Mouse (Mus musculus): ENCODE results near the gene Entpd5.
"Not testable (repeated sequence)": the region's sequence is repeated elsewhere in the genome, so short reads cannot be mapped to it uniquely, and the experiment has no call there.

Entpd5 gene

GRCm38 (mm10) chr12:84399135-84399534 is 9.7 kb downstream of the Entpd5 start:
- no peak for DNase-seq (ENCODE audit: low spot score in 2 of 2)

GRCm38 (mm10) chr12:84398629-84399028 is 10.2 kb downstream of the Entpd5 start:
- no peak for DNase-seq (ENCODE audit: low spot score in 2 of 2)

GRCm38 (mm10) chr12:84397685-84398084 is 11.1 kb downstream of the Entpd5 start:
- DNase-seq (ENCODE audit: low spot score in 2 of 2) = no peak

- no peak for DNase-seq (ENCODE audit: low spot score in 2 of 2)
These were observed 11.7 kb downstream of the Entpd5 start for GRCm38 (mm10) chr12:84396947-84397679.

- DNase-seq (ENCODE audit: low spot score in 2 of 2) = no peak
These were observed 15.0 kb downstream of the Entpd5 start for GRCm38 (mm10) chr12:84393847-84394246.

GRCm38 (mm10) chr12:84392681-84393080 is 16.1 kb downstream of the Entpd5 start:
- no peak for DNase-seq (ENCODE audit: low spot score in 2 of 2)

- DNase-seq (ENCODE audit: low spot score in 2 of 2) = no peak
These were observed 18.5 kb downstream of the Entpd5 start for GRCm38 (mm10) chr12:84390336-84390735.

GRCm38 (mm10) chr12:84388774-84389400 is 19.9 kb downstream of the Entpd5 start:
- DNase-seq (ENCODE audit: low spot score in 2 of 2) = no peak

- DNase-seq (ENCODE audit: low spot score in 2 of 2) = no peak
These were observed 20.7 kb downstream of the Entpd5 start for GRCm38 (mm10) chr12:84388097-84388496.

GRCm38 (mm10) chr12:84385408-84385807 is 23.4 kb downstream of the Entpd5 start:
- no peak for DNase-seq (ENCODE audit: low spot score in 2 of 2)

GRCm38 (mm10) chr12:84384644-84385081 is 24.2 kb downstream of the Entpd5 start:
- no peak for DNase-seq (ENCODE audit: low spot score in 2 of 2)

- DNase-seq (ENCODE audit: low spot score in 2 of 2) = no peak
These were observed 26.5 kb downstream of the Entpd5 start for GRCm38 (mm10) chr12:84382369-84382768.

- DNase-seq (ENCODE audit: low spot score in 2 of 2) = peak in 1 of 2 experiments; percentile 8
These were observed 34.9 kb downstream of the Entpd5 start for GRCm38 (mm10) chr12:84373831-84374481.

GRCm38 (mm10) chr12:84371647-84372046 is 37.2 kb downstream of the Entpd5 start:
- no peak for DNase-seq (ENCODE audit: low spot score in 2 of 2)

GRCm38 (mm10) chr12:84366971-84367370 is 41.9 kb downstream of the Entpd5 start:
- no peak for DNase-seq (ENCODE audit: low spot score in 2 of 2)

- DNase-seq (ENCODE audit: low spot score in 2 of 2) = no peak
These were observed 43.7 kb downstream of the Entpd5 start for GRCm38 (mm10) chr12:84365137-84365536.

GRCm38 (mm10) chr12:84364291-84364690 is 44.5 kb downstream of the Entpd5 start:
- DNase-seq (ENCODE audit: low spot score in 2 of 2) = no peak

GRCm38 (mm10) chr12:84362872-84363271 is 46.0 kb downstream of the Entpd5 start:
- no peak for DNase-seq (ENCODE audit: low spot score in 2 of 2)

- DNase-seq (ENCODE audit: low spot score in 2 of 2) = peak; percentile 97 to 98
These were observed 47.0 kb downstream of the Entpd5 start, which contains the start of the genes Coq6 and Fam161b for GRCm38 (mm10) chr12:84361555-84362489. Gene Coq6 (plus strand): TSS chr12:84361657. Gene Fam161b (minus strand): TSS chr12:84361833.

GRCm38 (mm10) chr12:84358699-84359098 is 50.1 kb downstream of the Entpd5 start:
- DNase-seq (ENCODE audit: low spot score in 2 of 2) = not testable (repeated sequence)

- DNase-seq (ENCODE audit: low spot score in 2 of 2) = no peak
These were observed 61.6 kb downstream of the Entpd5 start for GRCm38 (mm10) chr12:84347192-84347591.
